Mouse (Mus musculus): ENCODE data around the gene Cux1. TPM values are rescaled to one million over a fixed set of nuclear protein-coding genes. Genes with fewer than 3 reads are reported as not detected.

Cux1 gene
- polyA plus RNA-seq, 1 experiment from 2014 or later = 68.2 TPM

DNA sequence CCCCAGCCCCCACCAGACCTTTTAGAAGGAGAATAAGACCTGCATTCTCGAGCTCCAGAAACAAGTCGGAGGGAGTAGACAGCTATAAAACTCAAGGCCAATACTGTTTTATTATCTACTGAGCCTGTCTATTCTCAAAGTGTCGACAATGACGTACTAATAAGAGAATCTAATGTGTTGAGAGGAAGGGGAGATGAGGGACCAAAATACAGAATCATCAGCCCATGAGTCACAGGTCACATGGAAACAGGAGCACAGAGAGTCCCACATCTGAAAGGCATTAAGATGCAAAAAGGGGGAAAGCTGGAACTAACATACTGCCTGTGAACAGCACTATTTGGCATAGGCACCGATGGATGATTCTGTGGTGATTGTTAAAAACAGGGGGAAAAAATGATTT, 77.8 kb downstream of the Cux1 start:
- Histone ChIP-seq H3K4me1 (replicated peaks) (peaks cover 14% of the 10 kb centered on the region), H3K27me3 (replicated peaks) (no peaks in the 10 kb centered on the region), H3K9me3 (no peaks in the 10 kb centered on the region), H3K4me2 (replicated peaks) (no peak overlapping the region), H3K9ac (no peak overlapping the region), H3K27ac (no peak overlapping the region), H3K36me3 (peaks cover 3% of the 10 kb centered on the region; the same call in 1 of the 2 replicates), H3K4me3 (replicated peaks) (no peak overlapping the region)
- 55% methylated on average over 5 of the region's 5 CpGs for WGBS
- ATAC-seq = no peak

- H3K9ac ChIP-seq = no peak overlapping the region
- peaks cover 5% of the 10 kb centered on the region; the same call in 1 of the 2 replicates for H3K36me3 ChIP-seq
- no peaks in the 10 kb centered on the region for H3K27me3 ChIP-seq (replicated peaks)
- peaks cover 14% of the 10 kb centered on the region for H3K4me1 ChIP-seq (replicated peaks)
- no peak overlapping the region for H3K27ac ChIP-seq
- H3K4me2 ChIP-seq (replicated peaks) = no peak overlapping the region
- no peak for ATAC-seq
- no peak overlapping the region for H3K4me3 ChIP-seq (replicated peaks)
- 71% methylated on average over 3 of the region's 3 CpGs for WGBS
- no peaks in the 10 kb centered on the region for H3K9me3 ChIP-seq
Measured at GRCm38 (mm10) chr5:136488721-136489120, 78.6 kb downstream of the Cux1 start.

- no peaks in the 10 kb centered on the region for H3K27me3 ChIP-seq (replicated peaks)
- H3K9me3 ChIP-seq = no peaks in the 10 kb centered on the region
- peaks cover 14% of the 10 kb centered on the region for H3K4me1 ChIP-seq (replicated peaks)
- H3K36me3 ChIP-seq = peaks cover 5% of the 10 kb centered on the region; the same call in 1 of the 2 replicates
- no peak overlapping the region; the same call in 1 of the 2 replicates for H3K9ac ChIP-seq
- H3K4me2 ChIP-seq (replicated peaks) = no peak overlapping the region
- 37% methylated on average over 1 of the region's 1 CpGs for WGBS
- ATAC-seq = no peak
- no peak overlapping the region for H3K4me3 ChIP-seq (replicated peaks)
- no peak overlapping the region for H3K27ac ChIP-seq
Measured at GRCm38 (mm10) chr5:136488223-136488622, 79.1 kb downstream of the Cux1 start.

- H3K4me1 ChIP-seq (replicated peaks) = peaks cover 14% of the 10 kb centered on the region
- ATAC-seq = no peak
- H3K9me3 ChIP-seq = no peaks in the 10 kb centered on the region
- H3K4me2 ChIP-seq (replicated peaks) = no peak overlapping the region; the same call in 1 of the 2 replicates
- peaks cover 5% of the 10 kb centered on the region; the same call in 1 of the 2 replicates for H3K36me3 ChIP-seq
- H3K27me3 ChIP-seq (replicated peaks) = no peaks in the 10 kb centered on the region
- H3K27ac ChIP-seq = no peak overlapping the region
- 40% methylated on average over 11 of the region's 11 CpGs for WGBS
- H3K9ac ChIP-seq = no peak overlapping the region; the same call in 1 of the 2 replicates
- H3K4me3 ChIP-seq (replicated peaks) = no peak overlapping the region
Measured at GRCm38 (mm10) chr5:136487397-136488093, 79.7 kb downstream of the Cux1 start.

GRCm38 (mm10) chr5:136486401-136486800, 80.9 kb downstream of the Cux1 start:
- no peaks in the 10 kb centered on the region for H3K9me3 ChIP-seq
- ATAC-seq = no peak
- no peaks in the 10 kb centered on the region for H3K27me3 ChIP-seq (replicated peaks)
- H3K27ac ChIP-seq = no peak overlapping the region
- WGBS = 94% methylated on average over 3 of the region's 3 CpGs
- H3K9ac ChIP-seq = no peak overlapping the region
- H3K36me3 ChIP-seq = peaks cover 5% of the 10 kb centered on the region; the same call in 1 of the 2 replicates
- no peak overlapping the region for H3K4me2 ChIP-seq (replicated peaks)
- H3K4me3 ChIP-seq (replicated peaks) = no peak overlapping the region
- H3K4me1 ChIP-seq (replicated peaks) = peaks cover 14% of the 10 kb centered on the region

GRCm38 (mm10) chr5:136485397-136485796, 81.9 kb downstream of the Cux1 start:
- WGBS = 91% methylated on average over 6 of the region's 6 CpGs
- Histone ChIP-seq H3K36me3 (peaks cover 5% of the 10 kb centered on the region; the same call in 1 of the 2 replicates), H3K9ac (no peak overlapping the region), H3K4me1 (replicated peaks) (peaks cover 14% of the 10 kb centered on the region), H3K4me2 (replicated peaks) (no peak overlapping the region), H3K9me3 (no peaks in the 10 kb centered on the region), H3K27ac (no peak overlapping the region), H3K4me3 (replicated peaks) (no peak overlapping the region), H3K27me3 (replicated peaks) (no peaks in the 10 kb centered on the region)
- no peak for ATAC-seq

DNA sequence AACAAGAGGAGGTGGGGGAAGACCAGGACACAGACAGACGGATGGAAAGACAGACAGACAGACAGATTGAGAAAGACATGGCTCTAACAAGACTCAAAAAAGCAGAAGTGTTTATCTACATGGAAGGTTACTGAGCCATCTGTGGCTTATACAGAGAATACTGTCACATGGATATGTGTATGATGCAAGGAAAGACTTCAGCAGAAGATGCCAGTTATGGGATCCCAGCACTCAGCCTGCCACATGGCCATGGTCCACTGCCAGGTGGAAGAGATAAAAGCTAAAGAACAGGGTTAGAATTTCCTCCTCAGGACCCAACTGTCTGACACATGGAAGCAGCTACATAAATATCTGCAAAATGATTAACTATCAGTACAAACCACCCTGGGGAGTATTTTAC, 84.9 kb downstream of the Cux1 start:
- no peaks in the 10 kb centered on the region for H3K9me3 ChIP-seq
- WGBS = 78% methylated on average over 1 of the region's 1 CpGs

GRCm38 (mm10) chr5:136480541-136480940, 86.7 kb downstream of the Cux1 start:
- ATAC-seq = no peak

More for the DNA sequence above, 84.9 kb downstream of the Cux1 start:
- Histone ChIP-seq H3K27me3 (replicated peaks) (no peaks in the 10 kb centered on the region), H3K9ac (no peak overlapping the region), H3K27ac (no peak overlapping the region), H3K4me2 (replicated peaks) (no peak overlapping the region), H3K4me3 (replicated peaks) (no peak overlapping the region), H3K4me1 (replicated peaks) (peaks cover 3% of the 10 kb centered on the region; the same call in 1 of the 2 replicates), H3K36me3 (peaks cover 5% of the 10 kb centered on the region; the same call in 1 of the 2 replicates)
- no peak for ATAC-seq

GRCm38 (mm10) chr5:136479801-136480200, 87.5 kb downstream of the Cux1 start:
- H3K36me3 ChIP-seq = 0 out of 2 replicates have a peak, but pooled peaks cover 2% of the 10 kb centered on the region
- no peak overlapping the region for H3K27ac ChIP-seq
- H3K9me3 ChIP-seq = no peaks in the 10 kb centered on the region
- no peak overlapping the region for H3K4me3 ChIP-seq (replicated peaks)
- H3K9ac ChIP-seq = no peak overlapping the region
- no peak overlapping the region for H3K4me2 ChIP-seq (replicated peaks)
- WGBS = 75% methylated on average over 4 of the region's 4 CpGs
- peaks cover 3% of the 10 kb centered on the region; the same call in 1 of the 2 replicates for H3K4me1 ChIP-seq (replicated peaks)
- no peak for ATAC-seq
- H3K27me3 ChIP-seq (replicated peaks) = no peaks in the 10 kb centered on the region

More at GRCm38 (mm10) chr5:136480541-136480940, 86.7 kb downstream of the Cux1 start:
- no peak overlapping the region for H3K4me3 ChIP-seq (replicated peaks)
- H3K4me1 ChIP-seq (replicated peaks) = peaks cover 3% of the 10 kb centered on the region; the same call in 1 of the 2 replicates
- H3K36me3 ChIP-seq = peaks cover 5% of the 10 kb centered on the region; the same call in 1 of the 2 replicates
- no peaks in the 10 kb centered on the region for H3K9me3 ChIP-seq
- H3K4me2 ChIP-seq (replicated peaks) = no peak overlapping the region
- 84% methylated on average over 7 of the region's 7 CpGs for WGBS
- H3K27ac ChIP-seq = no peak overlapping the region
- no peaks in the 10 kb centered on the region for H3K27me3 ChIP-seq (replicated peaks)
- no peak overlapping the region for H3K9ac ChIP-seq

DNA sequence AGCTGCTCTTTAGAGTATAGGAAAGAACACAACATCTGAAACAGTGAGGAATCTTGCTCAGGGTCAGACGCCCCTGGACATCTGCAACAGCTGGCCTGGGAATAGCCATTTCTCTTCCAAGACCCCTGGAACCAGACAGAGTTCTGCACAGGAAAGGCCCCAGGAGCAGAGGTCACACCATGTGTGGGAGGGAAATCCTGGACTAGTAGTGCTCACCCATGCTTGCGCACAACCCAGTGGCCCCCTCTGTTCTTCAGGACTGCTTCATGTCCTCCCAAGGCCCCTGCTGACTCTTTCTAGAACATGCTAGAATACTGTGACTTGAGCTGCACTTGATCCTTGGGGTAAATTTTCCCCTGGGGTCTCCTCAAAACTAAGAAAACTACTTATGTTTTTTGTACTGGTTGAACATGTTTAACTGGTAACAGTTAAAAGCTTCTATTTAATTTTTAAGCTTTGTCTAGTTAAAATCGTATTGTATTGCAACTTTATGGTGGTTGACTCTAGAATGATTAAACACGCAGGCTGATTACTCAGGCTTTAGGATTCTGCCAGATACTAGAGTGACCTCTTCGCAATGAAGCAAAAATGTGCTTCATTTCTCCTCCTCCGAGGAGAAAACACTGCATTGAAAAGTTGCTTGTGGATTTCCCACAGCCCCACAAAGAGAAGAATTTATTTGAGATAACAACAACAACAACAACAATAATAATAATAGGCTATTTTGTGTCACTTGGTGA, 88.1 kb downstream of the Cux1 start:
- Histone ChIP-seq H3K9ac (no peak overlapping the region), H3K4me1 (replicated peaks) (peaks cover 3% of the 10 kb centered on the region; the same call in 1 of the 2 replicates), H3K27ac (no peak overlapping the region), H3K9me3 (no peaks in the 10 kb centered on the region), H3K4me3 (replicated peaks) (no peak overlapping the region), H3K36me3 (no peaks in the 10 kb centered on the region), H3K4me2 (replicated peaks) (no peak overlapping the region), H3K27me3 (replicated peaks) (no peaks in the 10 kb centered on the region)
- WGBS = 63% methylated on average over 6 of the region's 6 CpGs
- ATAC-seq = no peak

DNA sequence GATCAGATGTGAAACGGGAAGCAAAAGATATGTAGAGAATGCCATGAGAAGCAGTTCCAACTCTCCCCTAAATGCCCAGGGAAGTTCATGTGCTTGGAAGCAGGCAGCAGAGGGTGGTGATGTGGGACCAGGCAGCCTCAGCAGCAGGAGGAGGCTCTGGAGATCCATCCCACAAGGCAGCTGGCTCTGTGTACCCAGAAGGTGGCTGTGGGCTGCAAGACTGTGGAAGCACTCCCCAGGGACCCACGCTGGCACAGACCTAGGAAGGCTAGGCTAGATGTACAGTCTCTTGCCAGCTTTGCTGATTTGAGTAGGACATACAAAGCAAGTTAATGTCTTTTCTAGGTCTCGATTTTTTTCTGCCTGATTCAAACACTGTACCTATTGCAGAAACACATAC, 91.0 kb downstream of the Cux1 start:
- no peaks in the 10 kb centered on the region for H3K9me3 ChIP-seq
- WGBS = 86% methylated on average over 3 of the region's 3 CpGs
- H3K27me3 ChIP-seq (replicated peaks) = no peaks in the 10 kb centered on the region
- no peaks in the 10 kb centered on the region for H3K36me3 ChIP-seq
- H3K9ac ChIP-seq = no peak overlapping the region
- H3K27ac ChIP-seq = no peak overlapping the region
- no peak overlapping the region for H3K4me2 ChIP-seq (replicated peaks)
- H3K4me3 ChIP-seq (replicated peaks) = no peak overlapping the region
- peaks cover 11% of the 10 kb centered on the region; the same call in 1 of the 2 replicates for H3K4me1 ChIP-seq (replicated peaks)
- no peak for ATAC-seq

DNA sequence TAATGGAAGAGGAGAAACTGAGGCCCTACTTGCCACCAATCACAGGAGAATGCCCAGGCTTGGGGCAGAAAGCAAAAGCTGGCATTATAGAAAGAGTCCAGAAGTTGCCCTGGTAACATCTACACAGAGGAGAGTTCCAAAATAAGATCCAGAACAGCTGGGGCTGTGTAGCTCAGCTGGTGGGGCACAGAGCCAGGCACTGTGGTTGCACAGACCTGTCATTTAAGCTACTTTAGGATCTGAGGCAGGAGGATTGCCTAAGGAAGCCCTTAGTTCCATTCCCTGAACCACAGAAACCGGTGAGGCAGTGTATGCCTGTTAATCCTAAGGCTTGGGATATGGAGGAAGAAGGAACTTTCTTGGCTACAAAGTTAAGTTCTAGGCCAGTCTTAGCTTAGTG, 92.1 kb downstream of the Cux1 start:
- 94% methylated on average over 1 of the region's 1 CpGs for WGBS

More for the DNA sequence above, 92.1 kb downstream of the Cux1 start:
- Histone ChIP-seq H3K9ac (no peak overlapping the region), H3K27me3 (replicated peaks) (no peaks in the 10 kb centered on the region), H3K4me3 (replicated peaks) (no peak overlapping the region), H3K4me1 (replicated peaks) (peaks cover 11% of the 10 kb centered on the region; the same call in 1 of the 2 replicates), H3K27ac (no peak overlapping the region), H3K36me3 (no peaks in the 10 kb centered on the region), H3K9me3 (no peaks in the 10 kb centered on the region), H3K4me2 (replicated peaks) (no peak overlapping the region)
- ATAC-seq = no peak
